ENCODE assay signal across 37 mouse cellular contexts in the genomic region with DNA sequence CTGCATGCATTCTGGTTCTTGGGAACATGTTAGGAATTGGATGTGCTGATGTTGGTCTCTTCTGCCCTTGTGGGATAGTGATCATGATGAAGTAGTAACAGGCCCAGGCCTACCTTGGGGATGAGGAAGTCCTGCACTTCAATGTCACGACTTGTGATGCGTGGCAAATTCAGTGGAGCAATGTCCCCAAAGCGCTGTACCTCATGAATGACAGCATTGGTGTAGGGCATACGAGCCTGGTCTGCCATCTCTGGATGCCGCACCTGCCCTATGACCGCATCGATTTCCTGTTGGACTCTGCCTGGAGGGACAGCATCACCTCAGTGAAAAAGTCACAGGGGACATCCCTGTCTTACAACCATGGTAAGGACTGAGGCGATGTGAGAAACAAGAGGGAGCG. TPM values are rescaled to one million over a fixed set of nuclear protein-coding genes. Genes with fewer than 3 reads are reported as not detected.
"Had no signal": no experiment of that assay in that cellular context is flagged by ENCODE, and none has a peak within 500 bp of the region (broad histone marks: within the 10 kb centered on the region; RNA-seq: fewer than 3 reads in every experiment).

No protein-coding gene starts in this region.

- H3K4me3 ChIP-seq: embryonic facial prominence, embryonic 10.5 days; embryonic facial prominence, embryonic 12.5 days; embryonic facial prominence, embryonic 13.5 days; embryonic facial prominence, embryonic 15.5 days; erythroblast, embryonic 14.5 days; forebrain, embryonic 10.5 days; forebrain, embryonic 12.5 days; forebrain, embryonic 13.5 days; forebrain, embryonic 15.5 days; gastrocnemius, adult 2 months; heart, adult 2 months had no signal

- H3K9ac ChIP-seq: embryonic facial prominence, embryonic 12.5 days; embryonic facial prominence, embryonic 13.5 days; embryonic facial prominence, embryonic 15.5 days; forebrain, embryonic 12.5 days; forebrain, embryonic 13.5 days; forebrain, embryonic 15.5 days; forebrain, postnatal 0 days had no signal

- H3K27ac ChIP-seq: embryonic facial prominence, embryonic 10.5 days; embryonic facial prominence, embryonic 12.5 days; embryonic facial prominence, embryonic 13.5 days; embryonic facial prominence, embryonic 15.5 days; forebrain, embryonic 10.5 days; forebrain, embryonic 12.5 days; forebrain, embryonic 13.5 days; forebrain, embryonic 15.5 days; gastrocnemius, adult 2 months; heart, adult 2 months had no signal

- H3K36me3 ChIP-seq: embryonic facial prominence, embryonic 10.5 days; embryonic facial prominence, embryonic 12.5 days; embryonic facial prominence, embryonic 13.5 days; embryonic facial prominence, embryonic 15.5 days; forebrain, embryonic 10.5 days; forebrain, embryonic 12.5 days; forebrain, embryonic 15.5 days had no signal

- H3K4me1 ChIP-seq: embryonic facial prominence, embryonic 10.5 days; embryonic facial prominence, embryonic 12.5 days; embryonic facial prominence, embryonic 13.5 days; embryonic facial prominence, embryonic 15.5 days; forebrain, embryonic 10.5 days; forebrain, embryonic 12.5 days; forebrain, embryonic 13.5 days; forebrain, embryonic 15.5 days had no signal

- H3K27me3 ChIP-seq: embryonic facial prominence, embryonic 12.5 days; embryonic facial prominence, embryonic 13.5 days; embryonic facial prominence, embryonic 15.5 days; forebrain, embryonic 12.5 days; forebrain, embryonic 13.5 days; forebrain, embryonic 15.5 days had no signal

- DNase-seq: cerebellum, adult 2 months; cerebellum, adult 8-10 months; cerebellum, adult 9-10 months; cerebellum, adult 9-11 months; cerebellum, postnatal 10 days; cerebellum, postnatal 14 days; cerebellum, postnatal 25 days; cerebellum, postnatal 36 days; embryo, embryonic 11 days; forebrain, postnatal 0 days; gastrocnemius, adult 2 months; gastrocnemius, postnatal 10 days; gastrocnemius, postnatal 14 days; gastrocnemius, postnatal 25 days; gastrocnemius, postnatal 36 days; heart, adult 18-20 months; heart, adult 2 months had no signal

- H3K9me3 ChIP-seq: embryonic facial prominence, embryonic 10.5 days; embryonic facial prominence, embryonic 12.5 days; embryonic facial prominence, embryonic 13.5 days; embryonic facial prominence, embryonic 15.5 days; forebrain, embryonic 10.5 days; forebrain, embryonic 12.5 days; forebrain, embryonic 13.5 days; forebrain, embryonic 15.5 days had no signal

RNA-seq across cellular contexts. Expression of a gene that starts 3.4 kb away (rescaled TPM):
- total RNA-seq: common myeloid progenitor, adult 5-6 weeks; forebrain, postnatal 0 days; gastrocnemius, adult 2 months; gastrocnemius, postnatal 14 days; gastrocnemius, postnatal 25 days; gastrocnemius, postnatal 36 days; granulocyte monocyte progenitor cell, adult 5-6 weeks; heart, adult 18-20 months had no signal
- polyA plus RNA-seq: cerebellum, adult 2 months; cortical plate, adult 2 months; embryonic facial prominence, embryonic 10.5 days; embryonic facial prominence, embryonic 11.5 days; embryonic facial prominence, embryonic 12.5 days; embryonic facial prominence, embryonic 13.5 days; embryonic facial prominence, embryonic 14.5 days; embryonic facial prominence, embryonic 15.5 days; forebrain, embryonic 10.5 days; forebrain, embryonic 11.5 days; forebrain, embryonic 12.5 days; forebrain, embryonic 13.5 days; forebrain, embryonic 14.5 days; forebrain, embryonic 15.5 days; forebrain, embryonic 16.5 days; forebrain, postnatal 0 days; frontal cortex, adult 2 months had no signal

RNA-seq across cellular contexts. Expression of a gene that starts 9.8 kb away (rescaled TPM):
- total RNA-seq: common myeloid progenitor, adult 5-6 weeks; forebrain, postnatal 0 days; gastrocnemius, adult 2 months; gastrocnemius, postnatal 10 days; gastrocnemius, postnatal 36 days; granulocyte monocyte progenitor cell, adult 5-6 weeks; heart, adult 18-20 months had no signal
- polyA plus RNA-seq: cerebellum, adult 2 months; cortical plate, adult 2 months; embryonic facial prominence, embryonic 10.5 days; embryonic facial prominence, embryonic 11.5 days; embryonic facial prominence, embryonic 12.5 days; embryonic facial prominence, embryonic 13.5 days; embryonic facial prominence, embryonic 14.5 days; embryonic facial prominence, embryonic 15.5 days; erythroblast, embryonic 14.5 days; forebrain, embryonic 10.5 days; forebrain, embryonic 11.5 days; forebrain, embryonic 12.5 days; forebrain, embryonic 13.5 days; forebrain, embryonic 14.5 days; forebrain, embryonic 15.5 days; forebrain, embryonic 16.5 days; forebrain, postnatal 0 days; frontal cortex, adult 2 months; gonadal fat pad, adult 2 months; heart, adult 2 months had no signal

RNA-seq across cellular contexts. Expression of a gene that starts 29.6 kb away (rescaled TPM):
- total RNA-seq: common myeloid progenitor, adult 5-6 weeks; forebrain, postnatal 0 days; gastrocnemius, adult 2 months; gastrocnemius, adult 8-10 months; gastrocnemius, postnatal 14 days; gastrocnemius, postnatal 25 days; gastrocnemius, postnatal 36 days; granulocyte monocyte progenitor cell, adult 5-6 weeks; heart, adult 18-20 months; heart, adult 2 months had no signal
- polyA plus RNA-seq: cerebellum, adult 2 months; cortical plate, adult 2 months; embryonic facial prominence, embryonic 10.5 days; embryonic facial prominence, embryonic 11.5 days; embryonic facial prominence, embryonic 12.5 days; embryonic facial prominence, embryonic 13.5 days; embryonic facial prominence, embryonic 14.5 days; embryonic facial prominence, embryonic 15.5 days; forebrain, embryonic 10.5 days; forebrain, embryonic 11.5 days; forebrain, embryonic 12.5 days; forebrain, embryonic 13.5 days; forebrain, embryonic 14.5 days; forebrain, embryonic 15.5 days; forebrain, embryonic 16.5 days; forebrain, postnatal 0 days; frontal cortex, adult 2 months had no signal
